Mouse (Mus musculus) liver, embryonic 14.5 days (tissue): ENCODE results near the gene Hhat. TPM values are rescaled to one million over a fixed set of nuclear protein-coding genes. Genes with fewer than 3 reads are reported as not detected.

Source experiments
- ATAC-seq: fragments of 200-750 bp; cut with Nextera tagmentation; 2 replicates; pipeline ENCODE4 v1.8.0; 2017; ENCODE audit warnings: moderate number of reproducible peaks, mild to moderate bottlenecking, moderate library complexity; ENCODE audit not compliant: insufficient read depth
- DNase-seq, 3 experiments: peaks; one replicate each; pipeline ENCODE4 v3.0.0-alpha.2; 2012 to 2013; ENCODE audit warnings: low read depth in 3 of 3, low spot score in 3 of 3
- H3K27ac ChIP-seq: fragments of 300-500 bp; sonication (generic); 2 replicates; pipeline ENCODE4 v1.5.1; 2014; ENCODE audit warnings: moderate library complexity, mild to moderate bottlenecking, control low read depth, inconsistent platforms
- H3K27me3 ChIP-seq: fragments of 300-500 bp; sonication (generic); 2 replicates; pipeline ENCODE4 v1.6.1; 2014; ENCODE audit warnings: mild to moderate bottlenecking, low read length, moderate library complexity; ENCODE audit not compliant: control insufficient read depth, insufficient read depth
- H3K36me3 ChIP-seq: fragments of 300-500 bp; sonication (generic); replicated peaks from 2 replicates; pipeline ENCODE4 v1.6.1; 2014; ENCODE audit warnings: low read depth; ENCODE audit not compliant: control insufficient read depth, insufficient read depth
- H3K4me1 ChIP-seq, 2 experiments: fragments of 200-500 bp in 1 of 2; fragments of 300-500 bp in 1 of 2; sonication (generic) in 1 of 2; replicated peaks; 2 replicates each; pipeline ENCODE4 v1.6.1; 2012 to 2014; ENCODE audit warnings: antibody characterized with exemption in 1 of 2, inconsistent platforms in 1 of 2, low read length in 1 of 2; ENCODE audit not compliant: control insufficient read depth in 2 of 2, insufficient read depth in 2 of 2
- H3K4me2 ChIP-seq: fragments of 300-500 bp; sonication (generic); 2 replicates; pipeline ENCODE4 v1.6.1; 2014; ENCODE audit warnings: low read depth, mild to moderate bottlenecking, control low read depth, moderate library complexity
- H3K4me3 ChIP-seq, 2 experiments: fragments of 200-500 bp in 1 of 2; fragments of 300-500 bp in 1 of 2; sonication (generic) in 1 of 2; 2 replicates each; pipeline ENCODE4 v1.5.1; 2012 to 2014; ENCODE audit warnings: low read depth in 2 of 2, low read length in 2 of 2, mild to moderate bottlenecking in 2 of 2, control low read depth in 1 of 2, inconsistent platforms in 1 of 2, moderate library complexity in 1 of 2; ENCODE audit not compliant: insufficient read depth in 1 of 2
- H3K9ac ChIP-seq: fragments of 300-500 bp; sonication (generic); replicated peaks from 2 replicates; pipeline ENCODE4 v1.6.1; 2014; ENCODE audit warnings: mild to moderate bottlenecking, control low read depth, moderate library complexity
- H3K9me3 ChIP-seq: fragments of 300-500 bp; sonication (generic); 2 replicates; pipeline ENCODE4 v1.6.1; 2016; ENCODE audit warnings: low read length, mixed read lengths; ENCODE audit not compliant: control insufficient read depth
- CTCF ChIP-seq: IDR thresholded peaks from 2 replicates; pipeline ENCODE4 v1.5.1; 2016; ENCODE audit warnings: antibody characterized with exemption, low read depth, control low read depth
- EP300 ChIP-seq: IDR thresholded peaks from 2 replicates; pipeline ENCODE4 v1.6.1; 2016; ENCODE audit warnings: antibody characterized with exemption, low read depth
- WGBS: fragments of 180-500 bp; shearing (Covaris S2); extraction: QIAGEN DNeasy Blood & Tissue Kit; methylation state at CpG from one replicate; pipeline ENCODE4 v1.1.7; 2014; ENCODE audit not compliant: insufficient replicate concordance; 5-methylcytosine and 5-hydroxymethylcytosine counted together
- polyA plus RNA-seq, 2 experiments: library from polyadenylated mRNA; depleted of rRNA in 1 of 2; stranded (reverse) in 1 of 2; unstranded in 1 of 2; fragments of >200 nt; fragmentation: Nextera tagmentation in 1 of 2; extraction: Ambion mirVana in 1 of 2; gene quantifications; 2 replicates each; pipeline versions ENCODE4 v1.2.1 to v1.2.3; 2012 to 2014

The Hhat gene
- polyA plus RNA-seq, 2 experiments: 0.73 to 1.4 TPM

DNA sequence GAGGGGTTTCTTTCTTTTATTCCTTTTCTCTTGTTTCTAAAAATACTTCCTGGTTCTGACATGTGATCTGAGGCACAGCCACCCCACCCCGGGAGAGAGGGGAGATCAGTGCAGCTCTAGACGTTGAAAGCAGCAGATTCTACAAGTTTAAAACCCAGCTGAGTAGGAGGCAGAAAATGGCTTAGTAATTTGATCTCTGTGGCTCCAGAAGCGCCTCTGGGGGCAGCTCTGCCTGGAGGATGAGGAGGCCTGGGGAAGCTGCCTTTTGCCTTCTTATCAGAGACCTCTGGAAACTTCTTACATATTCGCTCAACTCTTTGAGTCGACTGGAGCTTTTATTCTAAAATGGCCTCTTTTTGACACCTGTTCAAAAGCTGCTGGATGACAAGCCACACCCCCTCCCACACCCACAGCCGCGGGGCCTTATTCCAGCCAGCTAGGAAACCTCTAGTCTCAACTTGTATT lies 20.9 kb upstream of the Hhat start:
- DNase-seq: no peak
- WGBS: 18% methylated on average over 7 of the region's 7 CpGs
- H3K9me3 ChIP-seq: no peaks in the 10 kb centered on the region
- no peak overlapping the region for H3K9ac ChIP-seq
- H3K4me2 ChIP-seq: no peak overlapping the region
- H3K27me3 ChIP-seq: no peaks in the 10 kb centered on the region
- peaks cover 0 to 8% of the 10 kb centered on the region in 2 experiments; a peak in 2 of 4 replicates for H3K4me1 ChIP-seq
- H3K4me3 ChIP-seq: no peak overlapping the region
- TF ChIP-seq EP300 (no peak), CTCF (no peak)
- ATAC-seq: no peak
- H3K36me3 ChIP-seq: no peaks in the 10 kb centered on the region
- no peak overlapping the region for H3K27ac ChIP-seq

DNA sequence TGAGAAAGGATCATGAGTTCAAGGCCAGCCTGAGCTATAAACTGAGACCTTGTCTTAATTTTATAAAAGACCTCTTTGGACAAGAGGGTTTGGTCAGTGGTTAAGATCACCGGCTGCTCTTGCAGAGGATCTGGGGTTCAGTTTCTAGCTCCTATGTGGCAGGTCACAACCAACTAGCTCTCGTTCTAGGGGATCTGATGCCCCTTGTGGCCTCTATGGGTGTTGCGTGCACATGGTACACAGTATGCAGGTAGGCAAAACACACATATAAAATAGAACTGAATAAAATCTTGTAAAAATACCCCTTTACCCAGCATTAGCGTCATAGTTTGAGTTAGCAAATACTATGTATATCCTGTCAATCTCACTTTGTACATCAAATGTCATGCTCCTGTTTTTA lies 19.4 kb upstream of the Hhat start:
- 61% methylated on average over 4 of the region's 4 CpGs for WGBS
- Histone ChIP-seq H3K4me1 (peaks cover 0 to 7% of the 10 kb centered on the region in 2 experiments; a peak in 2 of 4 replicates), H3K4me2 (no peak overlapping the region), H3K9me3 (no peaks in the 10 kb centered on the region), H3K9ac (no peak overlapping the region), H3K27ac (no peak overlapping the region), H3K4me3 (no peak overlapping the region), H3K27me3 (no peaks in the 10 kb centered on the region), H3K36me3 (no peaks in the 10 kb centered on the region)
- ATAC-seq (no peak), DNase-seq (no peak)
- TF ChIP-seq CTCF: peak; percentile 69
- TF ChIP-seq EP300: no peak

DNA sequence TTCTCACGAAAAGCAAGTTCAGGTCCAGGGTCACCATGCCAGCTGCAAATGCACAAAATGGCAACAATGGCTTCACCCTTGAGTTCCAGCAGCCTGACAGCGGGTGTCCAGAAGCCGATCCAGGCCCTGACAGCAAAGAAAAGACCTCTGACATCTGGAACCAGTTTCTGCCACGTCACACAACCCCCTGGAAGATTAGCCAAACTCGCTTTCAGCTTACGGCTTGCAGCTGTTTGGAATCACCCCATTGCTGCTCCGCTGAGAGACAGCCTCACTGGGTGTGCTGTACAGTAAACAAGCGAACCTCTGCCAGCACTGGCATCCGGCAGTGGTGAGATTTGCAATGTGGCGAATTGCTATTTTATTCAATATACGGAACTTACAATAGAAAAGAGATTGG lies 18.8 kb upstream of the Hhat start:
- ATAC-seq: no peak
- H3K27ac ChIP-seq: no peak overlapping the region
- no peak overlapping the region for H3K4me2 ChIP-seq
- no peak for DNase-seq
- TF ChIP-seq EP300: no peak
- TF ChIP-seq CTCF: no peak
- no peaks in the 10 kb centered on the region for H3K9me3 ChIP-seq
- H3K4me3 ChIP-seq: no peak overlapping the region
- H3K9ac ChIP-seq: no peak overlapping the region
- H3K27me3 ChIP-seq: no peaks in the 10 kb centered on the region
- no peaks in the 10 kb centered on the region for H3K36me3 ChIP-seq
- WGBS: 79% methylated on average over 11 of the region's 11 CpGs
- peaks cover 0 to 7% of the 10 kb centered on the region in 2 experiments; a peak in 2 of 4 replicates for H3K4me1 ChIP-seq

DNA sequence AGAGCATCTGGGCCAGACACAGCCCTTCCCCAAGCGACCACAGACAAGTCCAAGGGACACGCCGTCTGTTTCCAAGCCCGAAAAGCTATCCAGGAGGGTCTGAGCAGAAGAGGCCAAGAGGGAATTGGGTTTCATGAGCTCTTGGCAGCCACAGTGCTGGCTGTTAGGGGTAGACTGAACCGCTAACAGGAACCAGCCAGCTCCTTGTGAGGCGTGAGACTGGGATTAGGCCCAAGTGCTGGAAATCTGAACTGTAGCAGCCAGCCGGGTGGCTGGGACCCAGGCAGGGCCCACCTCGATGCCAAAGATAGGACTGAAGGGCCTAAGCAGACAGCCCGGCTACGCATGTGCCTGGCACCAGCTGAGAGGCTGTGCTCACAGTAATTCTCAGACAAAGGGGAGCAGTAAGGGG lies 18.1 kb upstream of the Hhat start:
- H3K27me3 ChIP-seq: no peaks in the 10 kb centered on the region
- no peak overlapping the region for H3K4me2 ChIP-seq
- no peak overlapping the region for H3K27ac ChIP-seq
- no peak overlapping the region for H3K9ac ChIP-seq
- TF ChIP-seq EP300 (no peak), CTCF (no peak)
- H3K4me1 ChIP-seq: peaks cover 0 to 7% of the 10 kb centered on the region in 2 experiments; a peak in 2 of 4 replicates
- no peaks in the 10 kb centered on the region for H3K9me3 ChIP-seq
- ATAC-seq (no peak), DNase-seq (no peak)
- WGBS: 74% methylated on average over 10 of the region's 10 CpGs
- no peak overlapping the region for H3K4me3 ChIP-seq
- no peaks in the 10 kb centered on the region for H3K36me3 ChIP-seq

DNA sequence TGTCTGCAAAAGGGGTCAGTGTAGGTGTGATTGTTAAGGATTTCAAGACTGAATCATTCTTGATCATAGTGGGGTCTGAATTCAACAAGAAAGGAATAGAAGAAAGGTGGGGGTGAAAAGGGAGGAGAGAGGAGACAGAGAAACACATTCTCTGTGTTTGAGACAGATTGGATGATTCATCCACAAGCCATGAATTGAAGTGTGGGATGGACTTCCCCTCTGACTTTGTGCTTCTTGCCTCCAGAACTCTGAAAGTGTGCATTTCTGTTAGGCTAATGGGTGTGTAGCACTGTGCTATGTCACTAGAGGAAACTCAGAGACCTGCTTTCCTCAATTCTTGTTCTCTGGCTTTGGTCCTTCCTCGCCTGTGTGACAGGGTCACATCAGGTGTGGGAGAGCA lies 15.2 kb upstream of the Hhat start:
- H3K4me2 ChIP-seq: no peak overlapping the region
- no peaks in the 10 kb centered on the region for H3K9me3 ChIP-seq
- no peak overlapping the region for H3K4me3 ChIP-seq
- no peak overlapping the region for H3K27ac ChIP-seq
- no peaks in the 10 kb centered on the region for H3K36me3 ChIP-seq
- no peak overlapping the region for H3K9ac ChIP-seq
- TF ChIP-seq EP300: no peak
- no peak for TF ChIP-seq CTCF
- H3K4me1 ChIP-seq: no peaks in the 10 kb centered on the region
- 34% methylated on average over 1 of the region's 1 CpGs for WGBS
- DNase-seq (no peak), ATAC-seq (no peak)
- no peaks in the 10 kb centered on the region for H3K27me3 ChIP-seq
